Mouse (Mus musculus): Measurements from ENCODE around the gene Nos1. TPM values are rescaled to one million over a fixed set of nuclear protein-coding genes. Genes with fewer than 3 reads are reported as not detected.

Nos1 gene
- polyA plus RNA-seq, 1 experiment = 0.15 TPM

DNA sequence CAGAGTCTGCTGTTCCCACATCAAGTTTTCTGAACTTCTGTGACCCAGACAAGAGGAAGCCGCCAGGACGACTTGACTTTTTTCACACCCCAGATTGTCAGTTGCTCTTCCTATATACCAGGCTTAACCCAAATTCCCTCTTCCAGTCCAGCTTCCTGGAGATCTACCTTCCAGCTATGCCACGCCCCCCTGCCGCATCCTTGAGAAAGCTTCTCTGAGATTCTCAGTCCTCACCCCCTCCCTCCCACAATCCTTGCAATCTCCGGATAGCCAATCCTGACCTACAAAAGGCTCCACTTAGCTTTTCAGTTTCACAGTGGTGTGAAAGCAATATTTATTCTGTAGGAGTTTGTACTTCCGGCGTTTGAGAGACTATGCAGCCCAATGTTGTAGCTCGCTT is 110.0 kb downstream of the Nos1 start:
- WGBS = 69% methylated on average over 8 of the region's 8 CpGs
- TF ChIP-seq POLR2A (IDR thresholded peaks at IDR 0.05; ENCODE audit: borderline replicate concordance, control insufficient read depth, low read depth, low read length) (no peak), CTCF (IDR thresholded peaks at IDR 0.05; ENCODE audit: control insufficient read depth, insufficient read depth, low read length) (no peak)
- H3K4me3 ChIP-seq (replicated peaks; ENCODE audit: control insufficient read depth, low read depth, low read length) = no peak overlapping the region
- H3K4me1 ChIP-seq (ENCODE audit: control insufficient read depth, insufficient read depth, low read length) = no peaks in the 10 kb centered on the region
- no peak overlapping the region for H3K27ac ChIP-seq (ENCODE audit: control insufficient read depth, insufficient read depth, low read depth, low read length, poor library complexity)

GRCm38 (mm10) chr5:117891545-117891944 is 110.7 kb downstream of the Nos1 start:
- Histone ChIP-seq H3K4me1 (ENCODE audit: control insufficient read depth, insufficient read depth, low read length) (no peaks in the 10 kb centered on the region), H3K4me3 (replicated peaks; ENCODE audit: control insufficient read depth, low read depth, low read length) (no peak overlapping the region), H3K27ac (ENCODE audit: control insufficient read depth, insufficient read depth, low read depth, low read length, poor library complexity) (no peak overlapping the region)
- TF ChIP-seq CTCF (IDR thresholded peaks at IDR 0.05; ENCODE audit: control insufficient read depth, insufficient read depth, low read length) (no peak), POLR2A (IDR thresholded peaks at IDR 0.05; ENCODE audit: borderline replicate concordance, control insufficient read depth, low read depth, low read length) (no peak)
- 30% methylated on average over 5 of the region's 5 CpGs for WGBS

GRCm38 (mm10) chr5:117894050-117894449 is 113.2 kb downstream of the Nos1 start:
- 75% methylated on average over 5 of the region's 5 CpGs for WGBS
- no peak for TF ChIP-seq CTCF (IDR thresholded peaks at IDR 0.05; ENCODE audit: control insufficient read depth, insufficient read depth, low read length)
- no peak overlapping the region for H3K27ac ChIP-seq (ENCODE audit: control insufficient read depth, insufficient read depth, low read depth, low read length, poor library complexity)
- H3K4me3 ChIP-seq (replicated peaks; ENCODE audit: control insufficient read depth, low read depth, low read length) = no peak overlapping the region
- no peaks in the 10 kb centered on the region for H3K4me1 ChIP-seq (ENCODE audit: control insufficient read depth, insufficient read depth, low read length)

GRCm38 (mm10) chr5:117898055-117898806 is 117.4 kb downstream of the Nos1 start:
- no peaks in the 10 kb centered on the region for H3K4me1 ChIP-seq (ENCODE audit: control insufficient read depth, insufficient read depth, low read length)
- no peak overlapping the region for H3K27ac ChIP-seq (ENCODE audit: control insufficient read depth, insufficient read depth, low read depth, low read length, poor library complexity)
- TF ChIP-seq CTCF (IDR thresholded peaks at IDR 0.05; ENCODE audit: control insufficient read depth, insufficient read depth, low read length) (no peak), POLR2A (IDR thresholded peaks at IDR 0.05; ENCODE audit: borderline replicate concordance, control insufficient read depth, low read depth, low read length) (no peak)
- WGBS = 26% methylated on average over 9 of the region's 9 CpGs
- no peak overlapping the region for H3K4me3 ChIP-seq (replicated peaks; ENCODE audit: control insufficient read depth, low read depth, low read length)

- no peak overlapping the region for H3K4me3 ChIP-seq (replicated peaks; ENCODE audit: control insufficient read depth, low read depth, low read length)
- H3K27ac ChIP-seq (ENCODE audit: control insufficient read depth, insufficient read depth, low read depth, low read length, poor library complexity) = no peak overlapping the region
- TF ChIP-seq CTCF (IDR thresholded peaks at IDR 0.05; ENCODE audit: control insufficient read depth, insufficient read depth, low read length) (no peak), POLR2A (IDR thresholded peaks at IDR 0.05; ENCODE audit: borderline replicate concordance, control insufficient read depth, low read depth, low read length) (no peak)
- WGBS = 72% methylated on average over 10 of the region's 10 CpGs
- no peaks in the 10 kb centered on the region for H3K4me1 ChIP-seq (ENCODE audit: control insufficient read depth, insufficient read depth, low read length)
Measured at GRCm38 (mm10) chr5:117899361-117899760, 118.5 kb downstream of the Nos1 start.

- H3K4me3 ChIP-seq (replicated peaks; ENCODE audit: control insufficient read depth, low read depth, low read length) = no peak overlapping the region
- TF ChIP-seq POLR2A (IDR thresholded peaks at IDR 0.05; ENCODE audit: borderline replicate concordance, control insufficient read depth, low read depth, low read length) = no peak
- TF ChIP-seq CTCF (IDR thresholded peaks at IDR 0.05; ENCODE audit: control insufficient read depth, insufficient read depth, low read length) = no peak
- 34% methylated on average over 13 of the region's 13 CpGs for WGBS
- H3K4me1 ChIP-seq (ENCODE audit: control insufficient read depth, insufficient read depth, low read length) = no peaks in the 10 kb centered on the region
- no peak overlapping the region for H3K27ac ChIP-seq (ENCODE audit: control insufficient read depth, insufficient read depth, low read depth, low read length, poor library complexity)
Measured at GRCm38 (mm10) chr5:117900921-117901705, 120.3 kb downstream of the Nos1 start.

GRCm38 (mm10) chr5:117903534-117903933 is 122.7 kb downstream of the Nos1 start:
- Histone ChIP-seq H3K27ac (ENCODE audit: control insufficient read depth, insufficient read depth, low read depth, low read length, poor library complexity) (no peak overlapping the region), H3K4me1 (ENCODE audit: control insufficient read depth, insufficient read depth, low read length) (no peaks in the 10 kb centered on the region), H3K4me3 (replicated peaks; ENCODE audit: control insufficient read depth, low read depth, low read length) (no peak overlapping the region)
- TF ChIP-seq CTCF (IDR thresholded peaks at IDR 0.05; ENCODE audit: control insufficient read depth, insufficient read depth, low read length) = no peak
- no peak for TF ChIP-seq POLR2A (IDR thresholded peaks at IDR 0.05; ENCODE audit: borderline replicate concordance, control insufficient read depth, low read depth, low read length)
- 42% methylated on average over 7 of the region's 7 CpGs for WGBS

DNA sequence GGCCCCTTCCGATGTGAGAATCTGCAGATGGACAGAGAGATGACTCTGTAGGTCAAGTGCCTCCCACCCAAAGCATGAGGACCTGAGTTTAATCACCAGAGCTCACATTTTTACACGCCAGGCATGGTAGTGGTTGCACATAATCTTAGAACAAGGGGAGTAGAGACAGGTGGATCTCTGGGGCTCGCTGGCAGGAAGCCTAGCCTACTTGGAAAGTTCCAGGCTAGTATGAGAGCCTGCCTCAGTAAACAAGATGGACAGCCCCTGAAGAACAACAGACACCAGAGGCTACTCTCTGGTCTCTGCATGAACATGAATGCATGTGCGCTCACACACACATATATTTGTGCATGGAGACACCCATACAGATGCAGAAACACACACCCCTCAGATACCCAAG is 124.9 kb downstream of the Nos1 start:
- TF ChIP-seq POLR2A (IDR thresholded peaks at IDR 0.05; ENCODE audit: borderline replicate concordance, control insufficient read depth, low read depth, low read length) (no peak), CTCF (IDR thresholded peaks at IDR 0.05; ENCODE audit: control insufficient read depth, insufficient read depth, low read length) (no peak)
- H3K4me1 ChIP-seq (ENCODE audit: control insufficient read depth, insufficient read depth, low read length) = no peaks in the 10 kb centered on the region
- no peak overlapping the region for H3K27ac ChIP-seq (ENCODE audit: control insufficient read depth, insufficient read depth, low read depth, low read length, poor library complexity)
- 79% methylated on average over 4 of the region's 4 CpGs for WGBS
- H3K4me3 ChIP-seq (replicated peaks; ENCODE audit: control insufficient read depth, low read depth, low read length) = no peak overlapping the region
